Mouse (Mus musculus): ENCODE measurements around the gene Mettl22.

The Mettl22 gene

GRCm38 (mm10) chr16:8504271-8504670 lies 33.7 kb downstream of the Mettl22 start:
- in situ Hi-C loops (cut with MboI; ENCODE audit: unreplicated experiment in 2 of 2), result no loop called here

GRCm38 (mm10) chr16:8509894-8510293 lies 39.3 kb downstream of the Mettl22 start:
- in situ Hi-C loops (cut with MboI; ENCODE audit: unreplicated experiment in 2 of 2), result no loop called here

GRCm38 (mm10) chr16:8512830-8513229 lies 42.2 kb downstream of the Mettl22 start:
- in situ Hi-C loops (cut with MboI; ENCODE audit: unreplicated experiment in 2 of 2), result no loop called here

- in situ Hi-C loops (cut with MboI; ENCODE audit: unreplicated experiment in 2 of 2), result no loop called here
These were observed 42.8 kb downstream of the Mettl22 start, which contains the start of gene Abat for GRCm38 (mm10) chr16:8513236-8513906. Abat (plus strand) TSS chr16:8513429.

GRCm38 (mm10) chr16:8514180-8514579 lies 43.6 kb downstream of the Mettl22 start:
- in situ Hi-C loops (cut with MboI; ENCODE audit: unreplicated experiment in 2 of 2), result no loop called here

- in situ Hi-C loops (cut with MboI; ENCODE audit: unreplicated experiment in 2 of 2), result no loop called here
These were observed 49.9 kb downstream of the Mettl22 start for GRCm38 (mm10) chr16:8520525-8520924.

- in situ Hi-C loops (cut with MboI; ENCODE audit: unreplicated experiment in 2 of 2), result no loop called here
These were observed 50.7 kb downstream of the Mettl22 start for GRCm38 (mm10) chr16:8521322-8521721.

- in situ Hi-C loops (cut with MboI; ENCODE audit: unreplicated experiment in 2 of 2), result no loop called here
These were observed 53.0 kb downstream of the Mettl22 start for GRCm38 (mm10) chr16:8523480-8524144.

- in situ Hi-C loops (cut with MboI; ENCODE audit: unreplicated experiment in 2 of 2), result no loop called here
These were observed 53.7 kb downstream of the Mettl22 start for GRCm38 (mm10) chr16:8524163-8524847.

- in situ Hi-C loops (cut with MboI; ENCODE audit: unreplicated experiment in 2 of 2), result no loop called here
These were observed 54.7 kb downstream of the Mettl22 start for GRCm38 (mm10) chr16:8525293-8525692.

GRCm38 (mm10) chr16:8525877-8526276 lies 55.3 kb downstream of the Mettl22 start:
- in situ Hi-C loops (cut with MboI; ENCODE audit: unreplicated experiment in 2 of 2), result no loop called here

- in situ Hi-C loops (cut with MboI; ENCODE audit: unreplicated experiment in 2 of 2), result no loop called here
These were observed 58.8 kb downstream of the Mettl22 start for GRCm38 (mm10) chr16:8529389-8529788.

- in situ Hi-C loops (cut with MboI; ENCODE audit: unreplicated experiment in 2 of 2), result no loop called here
These were observed 59.4 kb downstream of the Mettl22 start for GRCm38 (mm10) chr16:8530018-8530417.

- in situ Hi-C loops (cut with MboI; ENCODE audit: unreplicated experiment in 2 of 2), result no loop called here
These were observed 61.9 kb downstream of the Mettl22 start for GRCm38 (mm10) chr16:8532461-8532860.

GRCm38 (mm10) chr16:8532894-8533293 lies 62.3 kb downstream of the Mettl22 start:
- in situ Hi-C loops (cut with MboI; ENCODE audit: unreplicated experiment in 2 of 2), result no loop called here

- in situ Hi-C loops (cut with MboI; ENCODE audit: unreplicated experiment in 2 of 2), result no loop called here
These were observed 62.9 kb downstream of the Mettl22 start for GRCm38 (mm10) chr16:8533477-8533876.

- in situ Hi-C loops (cut with MboI; ENCODE audit: unreplicated experiment in 2 of 2), result no loop called here
These were observed 64.0 kb downstream of the Mettl22 start for GRCm38 (mm10) chr16:8534466-8535200.

- in situ Hi-C loops (cut with MboI; ENCODE audit: unreplicated experiment in 2 of 2), result no loop called here
These were observed 64.8 kb downstream of the Mettl22 start for GRCm38 (mm10) chr16:8535411-8535810.

- in situ Hi-C loops (cut with MboI; ENCODE audit: unreplicated experiment in 2 of 2), result no loop called here
These were observed 68.7 kb downstream of the Mettl22 start for GRCm38 (mm10) chr16:8539150-8539865.
